Mouse (Mus musculus) E14TG2a.4 (cell line): Measurements from ENCODE around the gene Gm21943.
"Not testable (repeated sequence)": the region's sequence is repeated elsewhere in the genome, so short reads cannot be mapped to it uniquely, and the experiment has no call there.

Experiments used
- CTCF ChIP-seq: conservative IDR thresholded peaks from 2 replicates; pipeline ENCODE4 v1.5.1; 2014; ENCODE audit warnings: low read length
- NANOG ChIP-seq: IDR thresholded peaks from 2 replicates; pipeline ENCODE4 v1.6.1; 2014; ENCODE audit warnings: borderline replicate concordance, low read length, mixed read lengths
- POU5F1 ChIP-seq: IDR thresholded peaks from 2 replicates; pipeline ENCODE4 v1.6.1; 2014; ENCODE audit warnings: low read length, borderline replicate concordance

- not testable (repeated sequence) for TF ChIP-seq CTCF, NANOG, POU5F1
These were observed at the start of gene Gm21943 for GRCm38 (mm10) chrY:57533644-57534043.
